Mouse (Mus musculus) neural tube, embryonic 12.5 days (tissue): ENCODE data around the gene Nr3c2. TPM values are rescaled to one million over a fixed set of nuclear protein-coding genes. Genes with fewer than 3 reads are reported as not detected.

Source experiments
- ATAC-seq: fragments of 200-750 bp; cut with Nextera tagmentation; 2 replicates; pipeline ENCODE4 v1.8.0; 2017; ENCODE audit warnings: low read depth, mild to moderate bottlenecking, moderate TSS enrichment, moderate library complexity; ENCODE audit not compliant: low FRiP score
- H3K27ac ChIP-seq: fragments of 300-500 bp; sonication (generic); 2 replicates; pipeline ENCODE4 v1.5.1; 2016
- H3K27me3 ChIP-seq: fragments of 300-500 bp; sonication (generic); replicated peaks from 2 replicates; pipeline ENCODE4 v1.6.1; 2016; ENCODE audit warnings: mild to moderate bottlenecking
- H3K36me3 ChIP-seq: fragments of 300-500 bp; sonication (generic); 2 replicates; pipeline ENCODE4 v1.6.1; 2016; ENCODE audit warnings: mild to moderate bottlenecking
- H3K4me1 ChIP-seq: fragments of 300-500 bp; sonication (generic); 2 replicates; pipeline ENCODE4 v1.6.1; 2016
- H3K4me2 ChIP-seq: fragments of 300-500 bp; sonication (generic); replicated peaks from 2 replicates; pipeline ENCODE4 v1.6.1; 2016; ENCODE audit warnings: mild to moderate bottlenecking
- H3K4me3 ChIP-seq: fragments of 300-500 bp; sonication (generic); 2 replicates; pipeline ENCODE4 v1.5.1; 2016
- H3K9ac ChIP-seq: fragments of 300-500 bp; sonication (generic); 2 replicates; pipeline ENCODE4 v1.6.1; 2016; ENCODE audit warnings: mild to moderate bottlenecking
- H3K9me3 ChIP-seq: fragments of 300-500 bp; sonication (generic); 2 replicates; pipeline ENCODE4 v1.6.1; 2016; ENCODE audit warnings: mild to moderate bottlenecking
- WGBS: fragments of 180-500 bp; shearing (Covaris S2); methylation state at CpG from one replicate; pipeline ENCODE4 v1.1.7; 2016; 5-methylcytosine and 5-hydroxymethylcytosine counted together
- polyA plus RNA-seq: library from polyadenylated mRNA; unstranded; fragments of >200 nt; fragmentation: Nextera tagmentation; extraction: Ambion mirVana; gene quantifications from 2 replicates; pipeline ENCODE4 v1.2.1, GENCODE M21; 2016

The Nr3c2 gene
- polyA plus RNA-seq, 1 experiment from 2014 or later = 2.0 TPM

DNA sequence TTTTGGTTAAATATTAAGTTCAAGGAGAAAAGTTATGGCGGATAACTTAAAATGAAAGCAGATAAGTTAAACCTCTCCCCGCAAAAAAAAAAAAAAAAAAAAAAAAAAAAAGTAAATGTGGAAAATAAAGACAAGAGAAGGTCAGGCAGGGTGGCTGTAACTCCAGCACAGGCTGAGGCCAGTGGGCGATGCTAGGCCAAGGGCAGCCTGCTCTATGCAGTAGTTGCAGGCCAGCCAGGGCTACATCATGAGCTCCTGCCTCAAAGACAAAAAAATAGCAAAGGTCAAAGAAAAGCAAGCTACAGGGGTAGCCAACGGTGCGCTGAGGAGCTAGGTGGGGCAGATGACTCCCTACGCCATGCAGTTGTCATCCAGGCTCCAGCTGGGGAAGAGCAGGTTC is 270.1 kb downstream of the Nr3c2 start:
- Histone ChIP-seq H3K4me3 (no peak overlapping the region), H3K4me2 (no peak overlapping the region), H3K36me3 (no peaks in the 10 kb centered on the region), H3K27me3 (no peaks in the 10 kb centered on the region), H3K9ac (no peak overlapping the region), H3K9me3 (no peaks in the 10 kb centered on the region), H3K4me1 (no peaks in the 10 kb centered on the region), H3K27ac (no peak overlapping the region)
- 92% methylated on average over 6 of the region's 6 CpGs for WGBS
- no peak for ATAC-seq

DNA sequence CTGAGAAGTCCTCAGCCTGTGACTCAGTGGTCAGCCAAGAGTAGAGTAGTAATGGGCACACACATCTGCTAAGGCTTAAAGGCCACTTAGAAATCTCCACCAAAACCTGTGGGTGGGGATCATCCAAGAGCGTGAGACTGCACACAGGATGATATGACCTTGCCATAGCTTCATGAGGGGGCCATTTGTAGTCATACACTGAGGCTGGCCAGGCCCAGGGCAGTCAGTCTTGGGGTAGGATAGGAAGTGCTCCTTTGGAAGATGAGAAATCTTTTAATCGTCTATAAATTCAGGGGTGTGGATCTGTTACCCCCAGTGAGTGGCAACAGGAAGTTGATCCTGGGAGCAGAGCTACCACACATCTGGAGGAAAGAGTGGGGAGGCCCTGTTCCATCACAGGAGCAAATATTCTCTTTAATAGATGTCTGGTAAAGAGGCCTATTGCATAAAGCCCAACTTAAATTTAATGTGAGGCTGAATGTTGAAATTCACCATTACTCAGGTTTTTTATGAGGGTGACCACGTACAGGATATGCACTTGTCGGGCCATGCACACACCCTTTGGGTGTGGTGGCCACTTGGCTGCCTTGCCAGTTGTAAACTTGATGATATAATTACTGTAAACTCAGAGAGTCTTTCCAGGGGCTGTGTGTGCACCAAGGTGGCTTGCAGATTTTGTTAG is 270.7 kb downstream of the Nr3c2 start:
- Histone ChIP-seq H3K4me1 (no peaks in the 10 kb centered on the region), H3K4me2 (no peak overlapping the region), H3K36me3 (no peaks in the 10 kb centered on the region), H3K9me3 (no peaks in the 10 kb centered on the region), H3K27ac (no peak overlapping the region), H3K4me3 (no peak overlapping the region), H3K9ac (no peak overlapping the region), H3K27me3 (no peaks in the 10 kb centered on the region)
- 87% methylated on average over 4 of the region's 4 CpGs for WGBS
- ATAC-seq = no peak

DNA sequence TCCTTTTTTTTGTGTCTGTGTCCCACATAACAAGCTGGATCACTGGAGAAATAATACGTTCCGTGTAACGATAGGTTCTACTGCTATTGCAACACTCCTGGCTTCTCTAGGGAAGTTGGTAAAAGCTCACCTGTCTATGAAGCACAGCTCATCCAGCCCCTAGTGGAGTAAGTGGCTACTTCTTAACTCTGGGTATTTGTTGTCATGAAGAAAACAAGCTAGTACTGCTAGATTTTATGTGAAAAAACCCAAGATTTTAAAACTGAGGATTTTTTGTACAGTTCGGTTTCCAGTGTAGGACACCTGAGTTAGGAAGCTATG is 271.2 kb downstream of the Nr3c2 start:
- Histone ChIP-seq H3K4me2 (no peak overlapping the region), H3K36me3 (no peaks in the 10 kb centered on the region), H3K4me3 (no peak overlapping the region), H3K27me3 (no peaks in the 10 kb centered on the region), H3K9ac (no peak overlapping the region), H3K9me3 (no peaks in the 10 kb centered on the region), H3K27ac (no peak overlapping the region), H3K4me1 (no peaks in the 10 kb centered on the region)
- ATAC-seq = no peak
- 90% methylated on average over 4 of the region's 4 CpGs for WGBS

DNA sequence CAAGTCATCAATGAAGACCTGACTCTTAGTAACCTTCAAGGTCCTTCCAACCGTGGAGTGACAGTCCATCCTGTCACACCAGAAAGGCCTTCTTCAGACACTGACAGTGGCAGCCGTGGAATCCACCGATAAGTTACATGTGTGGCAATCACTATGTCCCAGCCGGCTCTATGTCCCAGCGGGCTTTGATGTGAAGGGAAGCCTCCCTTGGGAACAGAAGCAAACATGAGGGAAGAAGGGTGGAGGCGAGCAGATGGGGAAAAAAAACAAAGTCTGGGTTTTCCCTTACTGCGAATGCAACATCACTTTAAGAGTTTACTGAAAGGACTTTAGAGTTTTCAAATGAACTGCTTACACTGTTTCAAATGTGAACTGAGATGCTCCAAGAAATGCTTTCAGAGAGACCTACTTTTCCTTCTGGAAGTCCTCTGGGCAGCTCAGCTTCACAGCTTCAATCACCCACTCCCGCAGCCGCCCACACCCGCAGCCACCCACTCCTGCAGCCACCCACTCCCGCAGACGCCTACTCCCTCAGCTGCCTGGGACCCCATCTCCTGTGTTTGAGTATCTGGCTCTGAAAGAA is 273.9 kb downstream of the Nr3c2 start:
- H3K36me3 ChIP-seq = no peaks in the 10 kb centered on the region

DNA sequence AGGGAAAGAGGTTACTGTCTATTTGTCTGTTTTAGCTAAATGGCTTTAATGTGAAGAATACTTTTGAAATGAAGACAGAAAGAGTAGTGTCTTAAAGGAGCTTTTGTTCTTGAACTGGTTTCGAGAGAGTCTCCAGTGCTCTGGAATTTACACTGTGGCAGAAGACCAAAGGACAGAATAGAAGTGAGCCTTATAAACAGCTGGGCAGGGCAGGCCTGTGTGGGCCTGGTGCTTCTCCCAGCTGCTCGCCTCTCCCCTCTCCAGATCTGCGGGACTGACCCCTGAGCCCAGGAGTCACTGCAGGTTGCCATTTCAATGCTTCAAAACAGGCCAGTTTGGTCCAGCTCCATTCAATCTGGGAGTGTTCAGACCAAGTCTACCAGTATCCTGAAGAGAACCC is 274.5 kb downstream of the Nr3c2 start:
- Histone ChIP-seq H3K36me3 (no peaks in the 10 kb centered on the region), H3K4me2 (no peak overlapping the region), H3K4me3 (no peak overlapping the region), H3K4me1 (no peaks in the 10 kb centered on the region), H3K27me3 (no peaks in the 10 kb centered on the region), H3K9me3 (no peaks in the 10 kb centered on the region), H3K9ac (no peak overlapping the region), H3K27ac (no peak overlapping the region)
- no peak for ATAC-seq
- 21% methylated on average over 3 of the region's 3 CpGs for WGBS

More for the DNA sequence above, 273.9 kb downstream of the Nr3c2 start:
- no peak overlapping the region for H3K9ac ChIP-seq
- WGBS = 68% methylated on average over 12 of the region's 12 CpGs
- H3K9me3 ChIP-seq = no peaks in the 10 kb centered on the region
- no peaks in the 10 kb centered on the region for H3K27me3 ChIP-seq
- H3K4me3 ChIP-seq = no peak overlapping the region
- no peak overlapping the region for H3K4me2 ChIP-seq
- no peak overlapping the region for H3K27ac ChIP-seq
- ATAC-seq = no peak
- no peaks in the 10 kb centered on the region for H3K4me1 ChIP-seq

DNA sequence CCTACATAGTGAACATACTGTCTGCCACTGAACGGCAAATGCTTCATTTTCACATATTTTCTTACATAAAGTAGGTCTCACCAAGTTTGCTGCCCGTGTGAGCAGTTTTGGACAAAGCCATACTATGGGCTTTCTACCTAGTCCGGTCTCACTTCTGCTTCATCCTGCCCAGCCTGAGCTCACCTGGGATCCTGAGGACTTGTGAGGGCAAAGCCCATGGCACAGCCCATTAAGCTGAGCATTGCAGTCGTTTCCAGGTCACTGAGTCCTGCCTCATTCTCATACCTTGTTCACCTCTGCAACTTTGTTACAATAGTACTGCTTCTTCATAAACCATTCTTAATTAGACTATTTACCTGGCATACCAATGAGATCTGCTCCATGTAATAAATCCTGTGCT is 276.2 kb downstream of the Nr3c2 start:
- Histone ChIP-seq H3K4me1 (no peaks in the 10 kb centered on the region), H3K9me3 (no peaks in the 10 kb centered on the region), H3K9ac (no peak overlapping the region), H3K4me3 (no peak overlapping the region), H3K27ac (no peak overlapping the region), H3K36me3 (no peaks in the 10 kb centered on the region), H3K4me2 (no peak overlapping the region), H3K27me3 (no peaks in the 10 kb centered on the region)
- 88% methylated on average over 4 of the region's 4 CpGs for WGBS
- no peak for ATAC-seq

DNA sequence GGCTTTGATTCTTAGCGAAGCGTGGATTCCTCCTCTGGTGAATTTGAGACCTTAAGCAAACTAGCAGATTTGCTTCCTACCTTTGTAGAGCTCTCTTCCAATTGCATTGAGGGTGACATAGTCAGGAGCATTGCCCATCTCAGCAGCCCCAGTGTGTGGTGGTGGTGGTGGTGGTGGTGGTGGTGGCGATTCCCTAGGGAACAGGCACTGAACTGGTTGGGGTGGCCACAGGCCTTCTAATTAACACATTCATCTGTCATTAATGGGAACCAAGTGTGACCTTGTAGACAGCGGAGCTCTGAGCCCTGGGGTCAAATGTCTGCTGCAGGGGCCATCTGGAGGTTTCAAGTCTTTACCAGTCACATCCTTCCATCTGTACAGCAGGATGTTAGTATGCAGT is 277.1 kb downstream of the Nr3c2 start:
- H3K9ac ChIP-seq = no peak overlapping the region
- ATAC-seq = peak; percentile 37; the same call in 1 of the 2 replicates
- no peaks in the 10 kb centered on the region for H3K27me3 ChIP-seq
- 74% methylated on average over 4 of the region's 4 CpGs for WGBS
- no peaks in the 10 kb centered on the region for H3K4me1 ChIP-seq
- H3K4me2 ChIP-seq = no peak overlapping the region
- no peaks in the 10 kb centered on the region for H3K9me3 ChIP-seq
- H3K36me3 ChIP-seq = no peaks in the 10 kb centered on the region
- no peak overlapping the region for H3K4me3 ChIP-seq
- no peak overlapping the region for H3K27ac ChIP-seq

DNA sequence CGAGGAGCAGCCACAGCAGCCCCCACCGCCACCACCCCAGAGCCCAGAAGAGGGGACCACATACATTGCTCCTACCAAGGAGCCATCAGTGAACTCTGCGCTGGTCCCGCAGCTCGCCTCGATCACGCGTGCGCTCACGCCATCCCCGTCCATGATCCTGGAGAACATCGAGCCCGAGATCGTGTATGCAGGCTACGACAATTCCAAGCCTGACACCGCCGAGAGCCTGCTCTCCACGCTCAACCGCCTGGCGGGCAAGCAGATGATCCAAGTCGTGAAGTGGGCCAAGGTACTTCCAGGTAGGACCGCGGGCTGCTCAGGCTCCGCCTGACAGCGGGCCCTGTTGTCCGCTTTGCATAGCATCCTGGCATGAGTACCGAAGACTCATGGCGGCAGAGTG is 286.6 kb downstream of the Nr3c2 start:
- Histone ChIP-seq H3K9me3 (no peaks in the 10 kb centered on the region), H3K4me2 (no peak overlapping the region), H3K27me3 (no peaks in the 10 kb centered on the region), H3K27ac (no peak overlapping the region), H3K9ac (no peak overlapping the region), H3K4me3 (no peak overlapping the region), H3K4me1 (no peaks in the 10 kb centered on the region), H3K36me3 (no peaks in the 10 kb centered on the region)
- ATAC-seq = no peak
- WGBS = 96% methylated on average over 28 of the region's 28 CpGs

DNA sequence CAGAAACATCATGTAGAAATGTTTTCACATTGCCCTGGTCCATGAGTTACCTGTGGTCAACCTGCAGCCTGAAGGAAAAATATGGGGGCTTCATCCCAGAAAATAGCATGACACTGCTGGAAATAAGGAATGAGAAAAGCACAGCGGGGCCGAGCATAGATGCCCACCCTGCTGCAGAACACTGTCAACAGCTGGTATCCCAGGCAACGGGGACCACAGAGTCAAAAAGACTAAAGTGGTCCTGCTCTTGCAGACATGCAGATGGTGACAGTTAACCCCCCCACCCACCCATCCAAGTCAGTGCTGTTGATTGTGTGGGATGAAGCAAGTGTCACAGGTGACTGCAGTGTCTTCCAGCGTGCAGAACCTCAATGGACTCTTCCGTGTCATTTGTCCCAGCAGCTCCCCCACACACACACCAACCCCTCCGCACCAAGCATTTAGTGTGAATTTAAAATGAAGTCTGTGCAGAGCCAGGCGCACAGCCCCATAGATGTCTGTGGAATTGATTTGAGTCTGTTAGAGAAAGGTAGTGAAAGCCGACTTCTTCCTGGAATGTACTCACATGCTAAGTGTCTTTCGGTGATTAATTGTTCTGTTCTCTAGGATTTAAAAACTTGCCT is 287.8 kb downstream of the Nr3c2 start:
- no peak overlapping the region for H3K27ac ChIP-seq
- 77% methylated on average over 9 of the region's 9 CpGs for WGBS
- no peaks in the 10 kb centered on the region for H3K9me3 ChIP-seq
- H3K27me3 ChIP-seq = no peaks in the 10 kb centered on the region
- H3K4me2 ChIP-seq = no peak overlapping the region
- H3K4me1 ChIP-seq = no peaks in the 10 kb centered on the region
- H3K4me3 ChIP-seq = no peak overlapping the region
- H3K36me3 ChIP-seq = no peaks in the 10 kb centered on the region
- H3K9ac ChIP-seq = no peak overlapping the region
- ATAC-seq = no peak

DNA sequence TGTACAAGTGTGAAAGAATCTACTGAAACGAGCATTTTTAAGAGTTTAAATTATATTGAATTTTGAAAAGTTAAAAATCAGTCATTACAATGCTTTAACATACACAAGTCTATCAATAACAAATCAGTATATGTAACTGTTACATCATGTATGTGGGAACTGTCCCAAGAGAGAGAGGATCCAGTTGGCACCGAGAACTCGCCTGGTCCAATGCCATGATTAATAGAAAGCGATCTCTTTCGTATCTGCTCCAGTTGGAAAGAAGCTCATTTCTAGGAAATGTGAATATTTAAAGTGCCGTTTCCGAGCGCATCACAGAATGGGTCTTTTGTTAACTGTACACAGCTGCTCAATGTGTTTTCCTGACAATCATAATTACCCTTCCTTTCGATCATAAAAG is 288.5 kb downstream of the Nr3c2 start:
- H3K27me3 ChIP-seq = no peaks in the 10 kb centered on the region
- ATAC-seq = no peak
- 70% methylated on average over 9 of the region's 9 CpGs for WGBS
- H3K9me3 ChIP-seq = no peaks in the 10 kb centered on the region
- no peak overlapping the region for H3K9ac ChIP-seq
- no peaks in the 10 kb centered on the region for H3K4me1 ChIP-seq
- H3K27ac ChIP-seq = no peak overlapping the region
- no peaks in the 10 kb centered on the region for H3K36me3 ChIP-seq
- no peak overlapping the region for H3K4me3 ChIP-seq
- H3K4me2 ChIP-seq = no peak overlapping the region

DNA sequence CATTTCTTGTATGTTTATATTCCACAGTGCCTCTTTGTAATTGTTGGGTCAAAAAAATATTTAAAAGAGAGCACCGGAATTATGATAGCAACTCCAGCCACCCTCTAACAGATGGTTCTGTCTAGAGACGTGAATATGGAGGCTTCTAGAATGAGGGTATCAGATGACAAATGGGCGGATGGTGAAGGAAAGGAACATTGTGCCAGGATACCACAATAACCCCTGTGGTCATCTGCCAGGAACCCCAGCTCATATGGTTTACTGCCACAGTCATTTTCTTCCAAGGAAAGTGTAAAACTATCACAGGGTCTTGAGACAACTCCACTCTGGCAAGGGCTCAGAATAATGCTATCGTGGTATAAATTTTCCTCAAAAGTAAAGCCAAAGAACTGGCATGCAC is 289.1 kb downstream of the Nr3c2 start:
- no peak overlapping the region for H3K27ac ChIP-seq
- no peaks in the 10 kb centered on the region for H3K36me3 ChIP-seq
- no peak overlapping the region for H3K9ac ChIP-seq
- H3K27me3 ChIP-seq = no peaks in the 10 kb centered on the region
- H3K4me3 ChIP-seq = no peak overlapping the region
- H3K4me1 ChIP-seq = no peaks in the 10 kb centered on the region
- 75% methylated on average over 4 of the region's 4 CpGs for WGBS
- no peak for ATAC-seq
- H3K4me2 ChIP-seq = no peak overlapping the region
- no peaks in the 10 kb centered on the region for H3K9me3 ChIP-seq

DNA sequence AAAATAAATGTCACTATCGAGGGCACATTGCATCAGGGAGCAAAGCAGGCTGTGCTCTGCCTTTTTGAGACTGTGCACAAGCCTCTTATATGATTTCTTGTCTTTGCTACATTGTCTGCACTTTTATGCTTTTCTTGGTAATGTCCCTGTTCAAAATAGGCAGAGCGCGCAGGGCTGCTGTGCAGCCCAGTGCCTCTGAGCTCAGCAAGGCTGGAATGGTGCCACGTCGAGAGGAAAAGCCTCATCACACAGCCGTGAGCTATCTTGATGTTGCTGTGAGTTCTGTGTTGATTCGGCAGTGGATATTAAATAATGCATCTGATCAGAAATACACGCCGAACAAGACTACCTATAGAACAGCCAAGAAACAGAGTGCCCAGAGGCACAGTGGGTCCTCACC is 290.1 kb downstream of the Nr3c2 start:
- Histone ChIP-seq H3K9ac (no peak overlapping the region), H3K4me1 (no peaks in the 10 kb centered on the region), H3K27me3 (no peaks in the 10 kb centered on the region), H3K27ac (no peak overlapping the region), H3K4me3 (no peak overlapping the region), H3K9me3 (no peaks in the 10 kb centered on the region), H3K36me3 (no peaks in the 10 kb centered on the region), H3K4me2 (no peak overlapping the region)
- no peak for ATAC-seq
- WGBS = 89% methylated on average over 9 of the region's 9 CpGs

DNA sequence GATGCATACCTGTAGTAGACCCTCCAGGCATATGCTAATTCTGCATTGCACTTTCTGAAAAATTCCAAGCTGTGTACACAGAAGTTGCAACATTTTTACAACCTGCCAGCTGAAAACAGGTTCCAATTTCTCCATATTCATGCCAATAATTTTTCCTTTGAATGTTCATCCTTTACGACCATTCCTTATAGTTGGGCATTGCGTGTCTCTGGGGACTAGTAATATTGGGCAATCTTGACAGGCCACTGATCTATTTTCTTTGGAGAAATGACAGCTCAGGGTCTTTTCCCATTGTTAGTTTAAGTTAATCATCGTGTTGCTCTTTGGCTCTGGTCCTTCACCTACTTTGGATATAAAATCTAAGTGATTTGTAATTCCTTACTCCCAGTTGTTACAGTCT is 291.2 kb downstream of the Nr3c2 start:
- H3K4me3 ChIP-seq = no peak overlapping the region

More for the DNA sequence above, 291.2 kb downstream of the Nr3c2 start:
- H3K4me2 ChIP-seq = no peak overlapping the region
- H3K9me3 ChIP-seq = no peaks in the 10 kb centered on the region
- no peaks in the 10 kb centered on the region for H3K4me1 ChIP-seq
- whole genome bisulfite sequencing = 87% methylated on average over 3 of the region's 3 CpGs
- no peak overlapping the region for H3K9ac ChIP-seq
- no peaks in the 10 kb centered on the region for H3K27me3 ChIP-seq
- H3K36me3 ChIP-seq = no peaks in the 10 kb centered on the region
- H3K27ac ChIP-seq = no peak overlapping the region
- no peak for ATAC-seq
